ENCODE assay signal across 16 mouse cellular contexts in genomic region chr12:105601586-105601985, GRCm38 (mm10). TPM values are rescaled to one million over a fixed set of nuclear protein-coding genes. Genes with fewer than 3 reads are reported as not detected.
A peak's percentile ranks its signal among the peaks of the same experiment; 100 is the strongest.
DNase-seq lines count a peak whose midpoint lies in the region; ATAC-seq and TF ChIP-seq lines count a peak whose summit lies in the region.
"Had no signal": no experiment of that assay in that cellular context is flagged by ENCODE, and none has a peak within 500 bp of the region (broad histone marks: within the 10 kb centered on the region; RNA-seq: fewer than 3 reads in every experiment).

No protein-coding gene starts in this region.

- intact Hi-C loops in left cerebral cortex, postnatal 4 days (cut with DNase I), result loop anchor here (10.0 kb wide), 1 partner anchor 167 kb away; no protein-coding TSS in a partner anchor
- intact Hi-C loops in left cerebral cortex, postnatal 14 days (cut with DNase I), result no loop called here

- H3K4me2 ChIP-seq in stomach, postnatal 0 days (replicated peaks; ENCODE audit: low read depth), result no peak overlapping the region
- H3K4me2 ChIP-seq: embryonic facial prominence, embryonic 13.5 days had no signal

- no peaks in the 10 kb centered on the region for H3K4me1 ChIP-seq in stomach, postnatal 0 days (replicated peaks; ENCODE audit: control insufficient read depth, insufficient read depth)

- no peak overlapping the region for H3K4me3 ChIP-seq in stomach, postnatal 0 days (ENCODE audit: low read depth, low read length)
- H3K4me3 ChIP-seq: embryonic facial prominence, embryonic 13.5 days; heart, embryonic 10.5 days had no signal

- H3K9ac ChIP-seq in stomach, postnatal 0 days (ENCODE audit: low read length), result no peak overlapping the region
- H3K9ac ChIP-seq: embryonic facial prominence, embryonic 13.5 days had no signal

- no peaks in the 10 kb centered on the region for H3K36me3 ChIP-seq in stomach, postnatal 0 days (ENCODE audit: control insufficient read depth, insufficient read depth, low read length)
- H3K36me3 ChIP-seq: embryonic facial prominence, embryonic 13.5 days; heart, embryonic 10.5 days had no signal

- ATAC-seq in stomach, postnatal 0 days (ENCODE audit: low FRiP score, low TSS enrichment), result no peak
- no peak for ATAC-seq in megakaryocyte-erythroid progenitor cell, adult 5-6 weeks (replicated peaks; ENCODE audit: low FRiP score, low TSS enrichment, poor library complexity, severe bottlenecking)

- peak overlapping the region; percentile 46; the same call in 1 of the 2 replicates for H3K27ac ChIP-seq in stomach, postnatal 0 days (replicated peaks)
- H3K27ac ChIP-seq: embryonic facial prominence, embryonic 13.5 days; heart, embryonic 10.5 days; kidney, postnatal 0 days had no signal

- 43% methylated on average over 6 of the region's 6 CpGs for WGBS in stomach, postnatal 0 days

- no peak for TF ChIP-seq CTCF in stomach, postnatal 0 days (IDR thresholded peaks at IDR 0.05; ENCODE audit: low read depth)

- no peaks in the 10 kb centered on the region for H3K9me3 ChIP-seq in stomach, postnatal 0 days (ENCODE audit: control insufficient read depth, low read length)
- H3K9me3 ChIP-seq: embryonic facial prominence, embryonic 13.5 days; heart, embryonic 10.5 days had no signal

- no peak for TF ChIP-seq EP300 in stomach, postnatal 0 days (optimal IDR thresholded peaks at IDR 0.05)

- DNase-seq in cerebellum, adult 18-20 months, result peak; percentile 20 to 21
- DNase-seq in cerebellum, adult 9-10 months, result no peak
- DNase-seq in left cerebral cortex, postnatal 4 days, result peak; percentile 73
- no peak for DNase-seq in left cerebral cortex, postnatal 14 days (ENCODE audit: low spot score in 2 of 2)
- peak; percentile 19 for DNase-seq in urinary bladder, postnatal 25 days (ENCODE audit: low spot score)
- no peak for DNase-seq in urinary bladder, adult 2 months (ENCODE audit: low spot score)
- DNase-seq in stomach, postnatal 0 days (ENCODE audit: low spot score), result no peak
- DNase-seq: adrenal gland, adult 8-10 months had no signal

- no peaks in the 10 kb centered on the region for H3K27me3 ChIP-seq in stomach, postnatal 0 days (ENCODE audit: control insufficient read depth, insufficient read depth, low read length)
- H3K27me3 ChIP-seq: embryonic facial prominence, embryonic 13.5 days had no signal

RNA-seq across cellular contexts. Expression of gene Bdkrb1, which starts 1.3 kb away (rescaled TPM):
- not detected for total RNA-seq in left cerebral cortex, postnatal 4 days (2021)
- not detected for total RNA-seq in left cerebral cortex, postnatal 14 days (2021)
- 0.17 and 0.35 TPM in 2 replicates for polyA plus RNA-seq in urinary bladder, adult 2 months (2012; rRNA removed)
- 1.8 and 2.3 TPM in 2 replicates for polyA plus RNA-seq in stomach, postnatal 0 days (2015; fragmentation: Nextera tagmentation; extraction: Ambion mirVana)
- not detected in 2 replicates for total RNA-seq in megakaryocyte-erythroid progenitor cell, adult 5-6 weeks (2014; fragmentation: Nextera tagmentation)
- total RNA-seq in megakaryocyte-erythroid progenitor cell, adult 5-6 weeks (2017), result not detected in 2 replicates
- total RNA-seq: adrenal gland, adult 8-10 months; layer of hippocampus, postnatal 10 days; megakaryocyte progenitor cell, adult 5-6 weeks had no signal
- polyA plus RNA-seq: cerebellum, adult 2 months; embryonic facial prominence, embryonic 13.5 days; heart, embryonic 10.5 days; limb, embryonic 11.5 days had no signal

RNA-seq across cellular contexts. Expression of gene Bdkrb2, which starts 38.6 kb away (rescaled TPM):
- total RNA-seq in left cerebral cortex, postnatal 4 days (2021), result under 1 TPM; 0.42 to 0.58 TPM
- under 1 TPM; 0.19 to 0.64 TPM for total RNA-seq in left cerebral cortex, postnatal 14 days (2021)
- 5.7 and 6.6 TPM in 2 replicates for polyA plus RNA-seq in urinary bladder, adult 2 months (2012; rRNA removed)
- polyA plus RNA-seq in stomach, postnatal 0 days (2015; fragmentation: Nextera tagmentation; extraction: Ambion mirVana), result 4.0 and 4.1 TPM in 2 replicates
- not detected in 2 replicates for total RNA-seq in megakaryocyte-erythroid progenitor cell, adult 5-6 weeks (2014; fragmentation: Nextera tagmentation)
- total RNA-seq in megakaryocyte-erythroid progenitor cell, adult 5-6 weeks (2017), result not detected in 2 replicates
- total RNA-seq: megakaryocyte progenitor cell, adult 5-6 weeks had no signal

Comparison
In these comparisons a context has a peak if more than half of its experiments do, and no peak if none do; other contexts are left out.
1. DNase-seq: peak in cerebellum, adult 18-20 months (2 of 2), left cerebral cortex, postnatal 4 days (single experiment) and urinary bladder, postnatal 25 days (single experiment); none in cerebellum, adult 9-10 months (single experiment), left cerebral cortex, postnatal 14 days (0 of 2), urinary bladder, adult 2 months (single experiment) and stomach, postnatal 0 days (single experiment).